In the genomic region with DNA sequence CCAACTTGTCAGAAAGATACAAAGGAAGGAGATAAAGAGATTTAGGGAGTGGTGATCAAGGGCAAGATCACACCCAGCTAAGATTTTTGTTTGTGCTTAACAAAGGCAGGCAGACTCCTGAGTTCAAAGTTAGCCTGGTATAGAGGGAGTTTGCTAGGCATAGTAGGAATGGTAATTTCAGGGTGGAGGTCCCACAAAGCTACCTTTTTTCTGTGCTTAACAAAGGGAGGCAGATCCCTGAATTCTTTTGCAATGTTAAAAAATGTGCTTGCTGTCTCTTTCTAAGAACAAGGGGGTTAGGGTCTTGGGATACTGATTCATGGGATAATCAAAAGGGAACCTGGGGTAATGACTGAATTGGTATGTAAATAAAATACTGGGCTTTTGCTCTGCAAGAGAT, we compare ENCODE assay signal across 15 mouse cellular contexts.
DNase-seq lines count a peak whose midpoint lies in the region; TF ChIP-seq lines count a peak whose summit lies in the region.
"Had no signal": no experiment of that assay in that cellular context is flagged by ENCODE, and none has a peak within 500 bp of the region (broad histone marks: within the 10 kb centered on the region; RNA-seq: fewer than 3 reads in every experiment).

No protein-coding gene starts in this region.

- DNase-seq in ES-E14 (ENCODE audit: low read depth, low spot score) (peak; percentile 20), WW6 (ENCODE audit: low read depth, low spot score) (peak; percentile 24)
- no peak for DNase-seq in adrenal gland, postnatal 4 days (ENCODE audit: low spot score in 2 of 2)
- DNase-seq in left cerebral cortex, postnatal 10 days (ENCODE audit: extremely low spot score in 1 of 2, low spot score in 2 of 2): no peak
- no peak for DNase-seq in kidney, postnatal 25 days
- DNase-seq: adrenal gland, adult 8-10 months; adrenal gland, postnatal 14 days; adrenal gland, postnatal 36 days; cerebellum, adult 11 months; embryo, embryonic 11 days had no signal

- intact Hi-C loops in left cerebral cortex, postnatal 10 days (cut with DNase I): no loop called here

- no peak overlapping the region; the same call in 1 of the 2 replicates for H3K27ac ChIP-seq in ES-E14 (ENCODE audit: insufficient read depth, low read depth, low read length, poor library complexity, severe bottlenecking)
- H3K27ac ChIP-seq: embryonic facial prominence, embryonic 13.5 days; embryonic facial prominence, embryonic 15.5 days; forebrain, embryonic 10.5 days; forebrain, embryonic 12.5 days had no signal

- in situ Hi-C loops in ES-E14 (cut with MboI; ENCODE audit: low sequenced_read_pairs in 2 of 2, unreplicated experiment in 2 of 2): no loop called here

- H3K9me3 ChIP-seq in ES-E14 (ENCODE audit: control insufficient read depth, insufficient read depth, low read depth, low read length): no peaks in the 10 kb centered on the region
- H3K9me3 ChIP-seq: embryonic facial prominence, embryonic 13.5 days; embryonic facial prominence, embryonic 15.5 days; forebrain, embryonic 10.5 days; forebrain, embryonic 12.5 days had no signal

- H3K36me3 ChIP-seq in ES-E14 (ENCODE audit: control insufficient read depth, insufficient read depth, low read length, poor library complexity, severe bottlenecking): no peaks in the 10 kb centered on the region; the same call in 1 of the 2 replicates
- H3K36me3 ChIP-seq: embryonic facial prominence, embryonic 15.5 days had no signal

- H3K9ac ChIP-seq in ES-E14 (ENCODE audit: insufficient read depth, low read depth, low read length, poor library complexity, severe bottlenecking): no peak overlapping the region
- H3K9ac ChIP-seq: embryonic facial prominence, embryonic 13.5 days; embryonic facial prominence, embryonic 15.5 days; forebrain, embryonic 12.5 days had no signal

- H3K4me1 ChIP-seq in ES-E14 (ENCODE audit: control insufficient read depth in 2 of 2, insufficient read depth in 2 of 2, low read length in 2 of 2, poor library complexity in 1 of 2): no peaks in the 10 kb centered on the region
- H3K4me1 ChIP-seq: embryonic facial prominence, embryonic 13.5 days; embryonic facial prominence, embryonic 15.5 days; forebrain, embryonic 10.5 days; forebrain, embryonic 12.5 days had no signal

- H3K4me3 ChIP-seq in ES-E14 (ENCODE audit: insufficient read depth in 1 of 2, low read depth in 1 of 2, low read length in 2 of 2, poor library complexity in 1 of 2, severe bottlenecking in 1 of 2): no peak overlapping the region
- H3K4me3 ChIP-seq: embryonic facial prominence, embryonic 13.5 days; embryonic facial prominence, embryonic 15.5 days; erythroblast, embryonic 14.5 days; forebrain, embryonic 10.5 days; forebrain, embryonic 12.5 days had no signal

TF ChIP-seq in ES-E14, 5 proteins besides CTCF, POLR2A, EP300 and RAD21:
- TF ChIP-seq MAFK (IDR thresholded peaks at IDR 0.05; ENCODE audit: insufficient read depth, low read depth, low read length): no peak
- TF ChIP-seq ZNF384 (IDR thresholded peaks at IDR 0.05; ENCODE audit: low read depth, low read length): no peak
- no peak for TF ChIP-seq HCFC1 (IDR thresholded peaks at IDR 0.05; ENCODE audit: borderline replicate concordance, insufficient read depth, low read length)
- no peak for TF ChIP-seq CHD2 (IDR thresholded peaks at IDR 0.05; ENCODE audit: low read depth, low read length)

Comparison
In these comparisons a context has a peak if more than half of its experiments do, and no peak if none do; other contexts are left out.
1. DNase-seq: peak in ES-E14 (single experiment) and WW6 (single experiment); none in adrenal gland, postnatal 4 days (0 of 2), left cerebral cortex, postnatal 10 days (0 of 2) and kidney, postnatal 25 days (0 of 2).